Mouse (Mus musculus) heart, embryonic 15.5 days (tissue): ENCODE results near the gene Lpcat2b. TPM values are rescaled to one million over a fixed set of nuclear protein-coding genes. Genes with fewer than 3 reads are reported as not detected.

Experiments used
- ATAC-seq: fragments of 200-750 bp; cut with Nextera tagmentation; replicated peaks from 2 replicates; pipeline ENCODE4 v1.8.0; 2017; ENCODE audit warnings: low read depth, moderate TSS enrichment; ENCODE audit not compliant: insufficient number of reproducible peaks, insufficient read depth, low FRiP score
- H3K27ac ChIP-seq: fragments of 300-500 bp; sonication (generic); 2 replicates; pipeline ENCODE4 v1.5.1; 2015; ENCODE audit warnings: mild to moderate bottlenecking, inconsistent platforms
- H3K27me3 ChIP-seq: fragments of 300-500 bp; sonication (generic); 2 replicates; pipeline ENCODE4 v1.6.1; 2015; ENCODE audit warnings: inconsistent platforms
- H3K36me3 ChIP-seq: fragments of 300-500 bp; sonication (generic); 2 replicates; pipeline ENCODE4 v1.6.1; 2015; ENCODE audit warnings: mild to moderate bottlenecking, inconsistent platforms
- H3K4me1 ChIP-seq: fragments of 300-500 bp; sonication (generic); replicated peaks from 2 replicates; pipeline ENCODE4 v1.6.1; 2015; ENCODE audit warnings: inconsistent platforms
- H3K4me2 ChIP-seq: fragments of 300-500 bp; sonication (generic); 2 replicates; pipeline ENCODE4 v1.6.1; 2015; ENCODE audit warnings: inconsistent platforms, mild to moderate bottlenecking, moderate library complexity
- H3K4me3 ChIP-seq: fragments of 300-500 bp; sonication (generic); 2 replicates; pipeline ENCODE4 v1.5.1; 2015; ENCODE audit warnings: mild to moderate bottlenecking, inconsistent platforms
- H3K9ac ChIP-seq: fragments of 300-500 bp; sonication (generic); 2 replicates; pipeline ENCODE4 v1.6.1; 2015; ENCODE audit warnings: mild to moderate bottlenecking, inconsistent platforms
- H3K9me3 ChIP-seq: fragments of 300-500 bp; sonication (generic); replicated peaks from 2 replicates; pipeline ENCODE4 v1.6.1; 2016; ENCODE audit warnings: inconsistent platforms
- WGBS: fragments of 180-500 bp; shearing (Covaris S2); methylation state at CpG from one replicate; pipeline ENCODE4 v1.1.7; 2015; ENCODE audit warnings: mixed read lengths; 5-methylcytosine and 5-hydroxymethylcytosine counted together
- polyA plus RNA-seq: library from polyadenylated mRNA; unstranded; fragments of >200 nt; fragmentation: Nextera tagmentation; extraction: Ambion mirVana; gene quantifications from 2 replicates; pipeline ENCODE4 v1.2.1, GENCODE M21; 2015

Lpcat2b gene
- polyA plus RNA-seq, 1 experiment from 2014 or later: not detected

- no peak for ATAC-seq
- 85% methylated on average over 4 of the region's 4 CpGs for WGBS
- Histone ChIP-seq H3K9ac (no peak overlapping the region), H3K4me3 (no peak overlapping the region), H3K36me3 (no peaks in the 10 kb centered on the region), H3K4me1 (no peaks in the 10 kb centered on the region), H3K27me3 (no peaks in the 10 kb centered on the region), H3K27ac (no peak overlapping the region), H3K4me2 (no peak overlapping the region), H3K9me3 (no peaks in the 10 kb centered on the region)
Observed at GRCm38 (mm10) chr5:107448784-107449183, 17.4 kb downstream of the Lpcat2b start.

- Histone ChIP-seq H3K36me3 (no peaks in the 10 kb centered on the region), H3K9me3 (no peaks in the 10 kb centered on the region)
- WGBS: 85% methylated on average over 5 of the region's 5 CpGs
Observed at GRCm38 (mm10) chr5:107449620-107450019, 18.3 kb downstream of the Lpcat2b start.

GRCm38 (mm10) chr5:107450299-107450698 lies 18.9 kb downstream of the Lpcat2b start:
- H3K4me2 ChIP-seq: no peak overlapping the region
- WGBS: 84% methylated on average over 5 of the region's 5 CpGs

More at GRCm38 (mm10) chr5:107449620-107450019, 18.3 kb downstream of the Lpcat2b start:
- Histone ChIP-seq H3K27me3 (no peaks in the 10 kb centered on the region), H3K27ac (no peak overlapping the region), H3K4me1 (no peaks in the 10 kb centered on the region), H3K4me2 (no peak overlapping the region), H3K4me3 (no peak overlapping the region), H3K9ac (no peak overlapping the region)
- ATAC-seq: no peak

GRCm38 (mm10) chr5:107462147-107463076 lies 31.1 kb downstream of the Lpcat2b start:
- H3K4me2 ChIP-seq: no peak overlapping the region
- H3K4me3 ChIP-seq: no peak overlapping the region
- H3K27me3 ChIP-seq: no peaks in the 10 kb centered on the region
- no peak overlapping the region for H3K27ac ChIP-seq
- H3K36me3 ChIP-seq: no peaks in the 10 kb centered on the region; the same call in 1 of the 2 replicates
- H3K9me3 ChIP-seq: no peaks in the 10 kb centered on the region
- H3K4me1 ChIP-seq: peaks cover 9% of the 10 kb centered on the region
- ATAC-seq: no peak
- H3K9ac ChIP-seq: no peak overlapping the region
- 82% methylated on average over 4 of the region's 4 CpGs for WGBS

More at GRCm38 (mm10) chr5:107450299-107450698, 18.9 kb downstream of the Lpcat2b start:
- no peak for ATAC-seq
- Histone ChIP-seq H3K27ac (no peak overlapping the region), H3K4me3 (no peak overlapping the region), H3K9ac (no peak overlapping the region), H3K36me3 (no peaks in the 10 kb centered on the region), H3K27me3 (no peaks in the 10 kb centered on the region), H3K4me1 (no peaks in the 10 kb centered on the region), H3K9me3 (no peaks in the 10 kb centered on the region)

- Histone ChIP-seq H3K4me2 (peak overlapping the region; percentile 16; the same call in 1 of the 2 replicates), H3K27ac (peak overlapping the region; percentile 60), H3K4me3 (no peak overlapping the region), H3K4me1 (peaks cover 9% of the 10 kb centered on the region), H3K27me3 (no peaks in the 10 kb centered on the region), H3K9ac (no peak overlapping the region), H3K9me3 (no peaks in the 10 kb centered on the region), H3K36me3 (no peaks in the 10 kb centered on the region)
- WGBS: 26% methylated on average over 5 of the region's 5 CpGs
- no peak for ATAC-seq
Observed at GRCm38 (mm10) chr5:107466501-107466900, 35.2 kb downstream of the Lpcat2b start.

GRCm38 (mm10) chr5:107467098-107467497 lies 35.7 kb downstream of the Lpcat2b start:
- peak overlapping the region; percentile 16; the same call in 1 of the 2 replicates for H3K4me2 ChIP-seq
- no peaks in the 10 kb centered on the region for H3K9me3 ChIP-seq
- ATAC-seq: no peak
- H3K9ac ChIP-seq: no peak overlapping the region
- no peaks in the 10 kb centered on the region for H3K27me3 ChIP-seq
- WGBS: 60% methylated on average over 4 of the region's 4 CpGs
- no peak overlapping the region for H3K4me3 ChIP-seq
- peak overlapping the region; percentile 60 for H3K27ac ChIP-seq
- H3K4me1 ChIP-seq: peaks cover 9% of the 10 kb centered on the region
- no peaks in the 10 kb centered on the region for H3K36me3 ChIP-seq

GRCm38 (mm10) chr5:107470600-107471329 lies 39.4 kb downstream of the Lpcat2b start:
- peaks cover 9% of the 10 kb centered on the region for H3K4me1 ChIP-seq
- WGBS: 35% methylated on average over 10 of the region's 10 CpGs
- no peak overlapping the region for H3K9ac ChIP-seq
- no peak for ATAC-seq
- no peaks in the 10 kb centered on the region for H3K9me3 ChIP-seq
- H3K4me3 ChIP-seq: no peak overlapping the region
- no peak overlapping the region for H3K27ac ChIP-seq
- H3K4me2 ChIP-seq: no peak overlapping the region
- H3K36me3 ChIP-seq: no peaks in the 10 kb centered on the region
- H3K27me3 ChIP-seq: no peaks in the 10 kb centered on the region

GRCm38 (mm10) chr5:107480194-107480593 lies 48.8 kb downstream of the Lpcat2b start:
- Histone ChIP-seq H3K4me2 (no peak overlapping the region), H3K4me1 (no peaks in the 10 kb centered on the region), H3K36me3 (no peaks in the 10 kb centered on the region), H3K4me3 (no peak overlapping the region), H3K27ac (no peak overlapping the region), H3K9ac (no peak overlapping the region), H3K27me3 (no peaks in the 10 kb centered on the region), H3K9me3 (no peaks in the 10 kb centered on the region)
- no peak for ATAC-seq
- 73% methylated on average over 2 of the region's 2 CpGs for whole genome bisulfite sequencing

Other genes starting within 250 kb of the Lpcat2b start
- gene Tgfbr3, start 141.9 kb upstream of the Lpcat2b start, polyA plus RNA-seq: 16.8 and 23.8 TPM in 2 replicates
- gene Brdt, start 100.4 kb upstream of the Lpcat2b start, polyA plus RNA-seq: 0.62 and 1.1 TPM in 2 replicates
- gene Ephx4, start 28.8 kb upstream of the Lpcat2b start, polyA plus RNA-seq: 1.0 and 1.4 TPM in 2 replicates
- gene Btbd8, start 6.4 kb downstream of the Lpcat2b start, polyA plus RNA-seq: 2.7 and 3.7 TPM in 2 replicates
- gene Gm42669, start 76.1 kb downstream of the Lpcat2b start, polyA plus RNA-seq: 0.23 and 0.26 TPM in 2 replicates
- 0.05 and 0.06 TPM in 2 replicates for gene 1700028K03Rik, start 103.2 kb downstream of the Lpcat2b start, polyA plus RNA-seq
- gene Rpap2, start 165.8 kb downstream of the Lpcat2b start, polyA plus RNA-seq: 10.5 and 11.2 TPM in 2 replicates
- gene Glmn, start 166.3 kb downstream of the Lpcat2b start, polyA plus RNA-seq: 16.1 and 18.0 TPM in 2 replicates